Mouse (Mus musculus): Measurements from ENCODE around the gene Exoc3l2. TPM values are rescaled to one million over a fixed set of nuclear protein-coding genes. Genes with fewer than 3 reads are reported as not detected.
A peak's percentile ranks its signal among the peaks of the same experiment; 100 is the strongest.

Exoc3l2 gene
- total RNA-seq, 1 experiment from 2014 or later = 1.4 TPM

GRCm38 (mm10) chr7:19477084-19477483, 14.0 kb downstream of the Exoc3l2 start:
- peak; percentile 40; the same call in 1 of the 2 replicates for ATAC-seq (replicated peaks; ENCODE audit: insufficient number of reproducible peaks, low FRiP score, low TSS enrichment, poor library complexity, severe bottlenecking)

DNA sequence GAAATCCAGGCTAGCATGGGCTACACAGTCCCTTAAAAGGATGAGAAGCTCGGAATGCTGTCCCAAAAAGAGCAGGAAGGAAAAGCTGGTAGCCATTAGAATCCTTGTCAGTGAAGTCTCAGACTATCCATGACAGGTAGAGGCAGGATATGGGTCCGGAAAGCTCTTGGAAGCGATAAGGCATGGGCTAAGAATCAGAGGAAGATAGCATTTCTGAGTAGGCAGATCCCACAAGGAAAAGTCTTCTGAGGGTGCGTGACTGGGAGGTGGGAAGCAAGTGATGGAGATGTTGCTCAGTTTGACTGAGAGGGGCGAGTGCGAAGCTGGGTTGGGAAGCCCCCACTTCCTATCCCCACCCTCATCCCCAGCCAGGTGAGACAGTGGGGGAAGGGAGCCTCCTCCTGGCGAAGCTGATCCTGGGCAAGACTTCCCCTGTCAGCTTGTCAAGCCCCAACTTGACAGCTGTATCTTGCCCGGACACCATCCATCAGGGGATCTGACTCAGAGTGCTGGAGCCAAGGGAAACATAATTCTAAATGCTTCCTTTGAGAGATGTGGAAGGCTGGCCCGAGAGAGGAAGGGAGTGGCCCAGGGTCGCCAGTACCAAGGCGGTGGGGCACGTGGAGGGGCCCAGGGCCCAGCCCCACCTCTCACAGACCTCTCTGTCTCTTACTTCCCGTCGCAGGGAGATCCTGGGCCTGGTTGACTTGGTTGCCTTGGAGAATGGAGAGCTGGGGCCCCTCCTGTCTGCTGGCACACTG, 14.7 kb downstream of the Exoc3l2 start:
- ATAC-seq (replicated peaks; ENCODE audit: insufficient number of reproducible peaks, low FRiP score, low TSS enrichment, poor library complexity, severe bottlenecking) = no peak

DNA sequence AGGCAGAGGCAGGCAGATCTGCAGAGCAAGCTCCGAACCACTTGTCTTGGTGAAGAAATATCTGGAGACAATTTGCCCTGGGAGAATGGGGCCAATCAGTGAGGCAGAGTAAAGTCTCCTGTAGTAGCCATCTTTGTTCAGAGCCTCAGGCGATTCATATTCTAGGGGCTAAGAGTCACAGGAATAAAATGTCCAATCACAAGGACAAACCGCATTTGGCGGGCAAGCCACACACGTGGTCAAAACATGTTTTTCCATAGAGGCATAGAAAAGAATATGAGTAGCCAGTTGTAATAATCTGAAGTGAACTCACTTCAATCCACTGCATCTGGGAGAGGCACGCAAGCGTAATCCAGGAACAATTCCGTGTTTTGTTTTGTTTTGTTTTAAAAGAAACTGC, 20.1 kb downstream of the Exoc3l2 start:
- ATAC-seq (replicated peaks; ENCODE audit: insufficient number of reproducible peaks, low FRiP score, low TSS enrichment, poor library complexity, severe bottlenecking) = no peak

DNA sequence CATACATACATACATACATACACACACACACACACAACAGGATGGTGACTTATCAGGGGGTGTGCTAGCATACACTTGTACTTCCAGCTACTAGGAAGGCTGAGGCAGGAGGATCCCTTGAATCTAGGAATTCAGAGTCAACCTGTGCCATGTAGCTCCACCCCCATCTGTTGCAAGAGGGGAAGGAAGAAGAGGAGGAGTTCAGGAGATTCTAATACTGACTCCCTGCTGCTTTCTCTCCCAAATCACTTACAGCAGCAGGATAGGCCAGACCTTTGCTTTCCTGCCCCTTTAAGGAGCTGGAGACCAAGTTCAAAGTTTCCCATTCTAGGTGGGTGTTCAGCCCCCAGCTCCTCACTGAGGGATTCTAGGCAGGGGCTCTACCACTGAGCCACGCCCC, 22.4 kb downstream of the Exoc3l2 start:
- ATAC-seq (replicated peaks; ENCODE audit: insufficient number of reproducible peaks, low FRiP score, low TSS enrichment, poor library complexity, severe bottlenecking) = no peak

GRCm38 (mm10) chr7:19486549-19486948, 23.4 kb downstream of the Exoc3l2 start:
- ATAC-seq (replicated peaks; ENCODE audit: insufficient number of reproducible peaks, low FRiP score, low TSS enrichment, poor library complexity, severe bottlenecking) = no peak

- no peak for ATAC-seq (replicated peaks; ENCODE audit: insufficient number of reproducible peaks, low FRiP score, low TSS enrichment, poor library complexity, severe bottlenecking)
Measured at GRCm38 (mm10) chr7:19489525-19489924, 26.4 kb downstream of the Exoc3l2 start.

DNA sequence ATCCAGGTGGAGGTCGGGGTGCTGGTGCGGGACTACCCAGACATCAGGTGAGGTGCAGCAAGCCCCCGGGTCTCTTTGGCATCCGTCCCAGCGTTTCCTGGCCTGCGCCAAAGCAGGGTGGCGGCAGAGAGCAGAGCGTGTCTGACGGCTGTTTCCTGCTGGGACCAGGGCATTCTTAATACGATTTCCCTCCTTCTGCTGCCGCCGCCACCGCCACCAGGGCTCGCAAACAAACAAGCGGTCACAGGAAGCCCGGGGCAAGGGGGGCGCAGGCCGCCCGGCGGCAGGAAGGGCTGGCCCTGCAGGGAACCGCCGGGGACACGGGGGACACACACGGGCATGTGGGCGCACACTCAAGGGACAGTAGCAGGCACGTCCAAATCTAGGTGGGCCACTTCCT, 28.6 kb downstream of the Exoc3l2 start:
- no peak for ATAC-seq (replicated peaks; ENCODE audit: insufficient number of reproducible peaks, low FRiP score, low TSS enrichment, poor library complexity, severe bottlenecking)

DNA sequence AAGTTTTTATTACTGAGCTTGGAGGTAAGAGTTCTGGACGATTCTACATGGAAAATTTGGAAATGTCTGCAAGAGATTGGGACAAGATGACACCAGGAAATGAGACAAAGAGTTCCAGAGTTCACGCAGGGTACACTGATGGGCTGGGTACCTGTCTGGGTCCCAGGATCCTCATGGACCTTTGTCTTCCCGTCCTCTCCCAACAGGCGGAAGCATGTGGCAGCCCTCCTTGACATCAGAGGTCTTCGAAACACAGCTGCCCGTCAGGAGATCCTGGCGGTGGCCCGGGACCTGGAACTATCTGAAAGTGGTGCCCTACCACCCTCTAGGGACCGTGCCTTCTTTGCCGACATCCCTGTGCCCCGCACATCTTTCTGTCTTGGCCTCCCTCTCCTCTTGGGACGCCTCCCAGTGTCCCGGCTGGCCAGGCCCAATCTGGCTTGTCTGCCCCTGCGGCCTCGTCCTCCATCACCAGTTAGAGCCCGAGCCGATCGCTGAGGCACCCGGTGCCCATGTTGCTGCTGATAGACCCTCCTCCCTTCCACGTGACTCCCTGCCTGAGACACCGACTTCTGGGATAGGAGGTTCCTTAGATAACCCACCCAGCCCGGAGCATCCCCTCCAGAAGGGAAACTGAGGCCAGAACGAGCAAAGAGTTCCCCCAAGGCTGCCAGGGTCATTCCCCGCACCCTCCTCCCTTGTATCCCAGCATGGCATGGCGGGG, 31.8 kb downstream of the Exoc3l2 start:
- no peak for ATAC-seq (replicated peaks; ENCODE audit: insufficient number of reproducible peaks, low FRiP score, low TSS enrichment, poor library complexity, severe bottlenecking)

DNA sequence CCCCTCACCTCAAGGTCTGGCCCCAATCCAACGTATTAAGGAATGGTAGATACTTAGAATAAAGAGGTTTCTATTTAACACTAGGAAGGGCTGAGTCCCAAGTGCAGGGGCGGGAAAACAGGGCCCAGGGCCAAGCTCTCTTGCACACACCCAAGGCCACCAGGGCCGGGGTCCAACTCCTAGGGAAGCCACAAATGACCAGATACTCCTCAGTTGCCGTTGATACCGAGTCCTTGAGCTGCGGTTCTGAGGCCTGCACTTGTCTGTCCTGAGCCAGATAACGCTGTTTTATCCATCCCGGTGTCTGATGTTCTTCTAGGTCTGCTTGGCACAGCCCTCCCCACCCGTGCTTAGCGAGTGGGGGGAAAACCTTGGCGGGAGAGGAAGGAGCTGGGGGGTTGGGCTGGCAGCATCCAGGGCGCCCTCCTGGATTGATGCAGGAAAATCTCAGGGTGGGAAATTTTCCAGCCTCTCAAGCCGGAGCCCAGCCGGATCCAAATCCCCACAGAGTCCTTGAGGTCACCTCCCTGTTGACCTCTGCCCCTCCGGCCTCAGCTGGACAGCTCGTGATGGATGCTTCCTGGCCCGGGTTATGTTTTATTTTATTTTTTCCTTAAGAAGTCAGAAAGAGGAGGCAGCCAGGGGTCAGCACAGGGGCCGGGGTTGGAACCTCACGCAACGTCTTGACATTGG, 32.5 kb downstream of the Exoc3l2 start:
- no peak for ATAC-seq (replicated peaks; ENCODE audit: insufficient number of reproducible peaks, low FRiP score, low TSS enrichment, poor library complexity, severe bottlenecking)

DNA sequence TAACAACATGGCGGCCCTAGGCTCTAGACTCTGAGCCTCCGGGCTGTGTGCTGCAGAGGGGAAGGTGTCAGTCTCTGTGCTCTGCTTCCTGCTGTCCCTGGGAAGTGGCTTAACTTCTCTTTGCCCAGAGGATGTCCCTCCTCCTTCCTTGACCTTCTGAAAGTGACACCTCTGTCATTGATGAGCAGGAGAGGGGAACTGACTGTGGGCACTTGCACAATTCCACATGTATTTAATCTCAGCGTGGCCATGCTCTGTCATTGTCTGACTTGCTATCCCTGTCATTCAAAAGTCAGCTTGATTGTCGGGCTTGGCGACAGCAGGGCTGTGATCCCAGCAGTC, 33.1 kb downstream of the Exoc3l2 start:
- ATAC-seq (replicated peaks; ENCODE audit: insufficient number of reproducible peaks, low FRiP score, low TSS enrichment, poor library complexity, severe bottlenecking) = peak; percentile 90

GRCm38 (mm10) chr7:19498326-19498725, 35.2 kb downstream of the Exoc3l2 start:
- ATAC-seq (replicated peaks; ENCODE audit: insufficient number of reproducible peaks, low FRiP score, low TSS enrichment, poor library complexity, severe bottlenecking) = no peak

DNA sequence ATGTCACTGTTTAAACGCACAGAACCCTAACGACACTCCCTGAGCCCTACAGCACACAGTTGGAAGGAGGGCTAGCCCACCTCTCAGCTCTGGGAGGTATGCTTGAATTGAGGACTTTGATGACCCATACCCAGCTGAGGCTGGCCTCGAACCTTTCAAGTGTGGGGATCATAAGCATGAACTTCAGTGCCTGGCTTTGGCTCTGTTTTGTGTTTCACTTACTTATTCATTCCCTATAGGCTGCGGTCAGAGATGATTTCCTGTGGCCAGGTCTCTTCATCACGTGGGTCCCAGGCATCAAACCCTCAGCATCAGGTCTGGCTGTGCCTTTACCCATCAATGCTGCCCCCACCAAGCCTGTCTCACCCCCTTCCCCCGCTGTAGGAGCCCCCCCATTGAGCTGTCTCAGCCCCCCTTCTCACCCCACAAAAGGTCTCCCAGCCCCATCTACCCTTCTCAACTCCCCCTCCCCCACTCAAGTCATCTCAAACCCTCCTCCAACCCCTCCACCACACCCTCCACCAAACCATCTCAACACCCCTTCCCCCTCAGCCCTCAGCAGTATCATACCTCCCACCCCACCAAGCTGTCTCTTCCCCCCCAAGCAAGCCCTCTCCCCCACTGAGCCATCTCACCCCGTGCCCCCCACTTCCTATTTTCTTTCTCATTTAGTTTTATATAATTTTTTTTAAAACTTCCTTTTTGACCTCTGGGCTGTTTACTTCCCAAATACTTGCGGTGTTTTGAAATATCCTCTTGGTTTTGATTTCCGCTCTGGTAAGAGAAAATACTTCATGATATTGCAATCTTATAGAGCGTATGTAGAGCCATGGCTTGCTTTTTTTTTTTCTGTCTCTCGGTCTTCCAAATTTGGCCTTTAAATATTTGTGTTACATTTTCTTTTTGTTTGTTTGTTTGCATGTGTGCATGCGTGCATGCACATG, 37.6 kb downstream of the Exoc3l2 start:
- ATAC-seq (replicated peaks; ENCODE audit: insufficient number of reproducible peaks, low FRiP score, low TSS enrichment, poor library complexity, severe bottlenecking) = peak; percentile 42

- peak; percentile 29 for ATAC-seq (replicated peaks; ENCODE audit: insufficient number of reproducible peaks, low FRiP score, low TSS enrichment, poor library complexity, severe bottlenecking)
Measured at GRCm38 (mm10) chr7:19501658-19502057, 38.5 kb downstream of the Exoc3l2 start.

GRCm38 (mm10) chr7:19503481-19504068, 40.4 kb downstream of the Exoc3l2 start:
- no peak for ATAC-seq (replicated peaks; ENCODE audit: insufficient number of reproducible peaks, low FRiP score, low TSS enrichment, poor library complexity, severe bottlenecking)

GRCm38 (mm10) chr7:19506326-19506725, 43.2 kb downstream of the Exoc3l2 start:
- no peak for ATAC-seq (replicated peaks; ENCODE audit: insufficient number of reproducible peaks, low FRiP score, low TSS enrichment, poor library complexity, severe bottlenecking)

- no peak for ATAC-seq (replicated peaks; ENCODE audit: insufficient number of reproducible peaks, low FRiP score, low TSS enrichment, poor library complexity, severe bottlenecking)
Measured at GRCm38 (mm10) chr7:19506969-19507611, 44.0 kb downstream of the Exoc3l2 start.

GRCm38 (mm10) chr7:19507612-19507981, 44.5 kb downstream of the Exoc3l2 start:
- ATAC-seq (replicated peaks; ENCODE audit: insufficient number of reproducible peaks, low FRiP score, low TSS enrichment, poor library complexity, severe bottlenecking) = no peak
